Mouse (Mus musculus): ENCODE measurements around the gene Hsd11b1. TPM values are rescaled to one million over a fixed set of nuclear protein-coding genes. Genes with fewer than 3 reads are reported as not detected.
A peak's percentile ranks its signal among the peaks of the same experiment; 100 is the strongest.

Gene Hsd11b1
- polyA plus RNA-seq (2014; fragmentation: Nextera tagmentation; extraction: Ambion mirVana) = 1.6 TPM in 2 replicates

GRCm38 (mm10) chr1:193263955-193264598, at the start of gene Hsd11b1:
TSS of gene Hsd11b1 (minus strand) at chr1:193264075.
- H3K27ac ChIP-seq (replicated peaks in 1 of 2; ENCODE audit: control insufficient read depth in 1 of 2, insufficient read depth in 1 of 2, low read depth in 2 of 2, low read length in 2 of 2) = 0 out of 4 replicates have a peak within 1 kb of the TSS, but pooled peaks of 1 of the 2 experiments have one; percentile 28
- WGBS = 58% methylated on average over 5 of the region's 5 CpGs
- H3K4me2 ChIP-seq (ENCODE audit: low read length) = no peak within 1 kb of the TSS
- H3K9me3 ChIP-seq (ENCODE audit: control insufficient read depth, low read length) = no peaks in the 10 kb centered on the region
- H3K4me3 ChIP-seq (ENCODE audit: control insufficient read depth in 1 of 2, insufficient read depth in 1 of 2, low read depth in 1 of 2, low read length in 2 of 2) = no peak within 1 kb of the TSS
- no peak within 1 kb of the TSS for H3K9ac ChIP-seq (ENCODE audit: low read length)
- peaks cover 10 to 21% of the 10 kb centered on the region in 2 experiments for H3K4me1 ChIP-seq (ENCODE audit: control insufficient read depth in 2 of 2, insufficient read depth in 2 of 2, low read length in 2 of 2)
- no peak for ATAC-seq (ENCODE audit: insufficient number of reproducible peaks, insufficient read depth, low FRiP score, low read depth)
- H3K27me3 ChIP-seq (ENCODE audit: control insufficient read depth, insufficient read depth, low read length) = no peaks in the 10 kb centered on the region
- no peaks in the 10 kb centered on the region for H3K36me3 ChIP-seq (ENCODE audit: control insufficient read depth, insufficient read depth, low read length)

GRCm38 (mm10) chr1:193311596-193311995, 47.7 kb upstream of the Hsd11b1 start:
- no peaks in the 10 kb centered on the region for H3K36me3 ChIP-seq (ENCODE audit: control insufficient read depth, insufficient read depth, low read length)
- 22% methylated on average over 1 of the region's 1 CpGs for WGBS
- no peak overlapping the region for H3K9ac ChIP-seq (ENCODE audit: low read length)
- H3K9me3 ChIP-seq (ENCODE audit: control insufficient read depth, low read length) = no peaks in the 10 kb centered on the region
- H3K27me3 ChIP-seq (ENCODE audit: control insufficient read depth, insufficient read depth, low read length) = no peaks in the 10 kb centered on the region
- peaks cover 26 to 28% of the 10 kb centered on the region in 2 experiments for H3K4me1 ChIP-seq (ENCODE audit: control insufficient read depth in 2 of 2, insufficient read depth in 2 of 2, low read length in 2 of 2)
- H3K4me3 ChIP-seq (ENCODE audit: control insufficient read depth in 1 of 2, insufficient read depth in 1 of 2, low read depth in 1 of 2, low read length in 2 of 2) = no peak overlapping the region
- no peak for ATAC-seq (ENCODE audit: insufficient number of reproducible peaks, insufficient read depth, low FRiP score, low read depth)
- H3K4me2 ChIP-seq (ENCODE audit: low read length) = no peak overlapping the region
- no peak overlapping the region for H3K27ac ChIP-seq (replicated peaks in 1 of 2; ENCODE audit: control insufficient read depth in 1 of 2, insufficient read depth in 1 of 2, low read depth in 2 of 2, low read length in 2 of 2)

- 80% methylated on average over 3 of the region's 3 CpGs for WGBS
- H3K4me2 ChIP-seq (ENCODE audit: low read length) = no peak overlapping the region
- peaks cover 16 to 19% of the 10 kb centered on the region in 2 experiments for H3K4me1 ChIP-seq (ENCODE audit: control insufficient read depth in 2 of 2, insufficient read depth in 2 of 2, low read length in 2 of 2)
- H3K36me3 ChIP-seq (ENCODE audit: control insufficient read depth, insufficient read depth, low read length) = no peaks in the 10 kb centered on the region
- H3K9ac ChIP-seq (ENCODE audit: low read length) = no peak overlapping the region
- no peak for ATAC-seq (ENCODE audit: insufficient number of reproducible peaks, insufficient read depth, low FRiP score, low read depth)
- no peaks in the 10 kb centered on the region for H3K9me3 ChIP-seq (ENCODE audit: control insufficient read depth, low read length)
- H3K27me3 ChIP-seq (ENCODE audit: control insufficient read depth, insufficient read depth, low read length) = no peaks in the 10 kb centered on the region
- no peak overlapping the region for H3K4me3 ChIP-seq (ENCODE audit: control insufficient read depth in 1 of 2, insufficient read depth in 1 of 2, low read depth in 1 of 2, low read length in 2 of 2)
- H3K27ac ChIP-seq (replicated peaks in 1 of 2; ENCODE audit: control insufficient read depth in 1 of 2, insufficient read depth in 1 of 2, low read depth in 2 of 2, low read length in 2 of 2) = no peak overlapping the region
Measured at GRCm38 (mm10) chr1:193310519-193311085, 46.7 kb upstream of the Hsd11b1 start.

- no peaks in the 10 kb centered on the region for H3K9me3 ChIP-seq (ENCODE audit: control insufficient read depth, low read length)
- no peaks in the 10 kb centered on the region for H3K27me3 ChIP-seq (ENCODE audit: control insufficient read depth, insufficient read depth, low read length)
- ATAC-seq (ENCODE audit: insufficient number of reproducible peaks, insufficient read depth, low FRiP score, low read depth) = no peak
- H3K27ac ChIP-seq (replicated peaks in 1 of 2; ENCODE audit: control insufficient read depth in 1 of 2, insufficient read depth in 1 of 2, low read depth in 2 of 2, low read length in 2 of 2) = no peak overlapping the region
- H3K9ac ChIP-seq (ENCODE audit: low read length) = no peak overlapping the region
- peaks cover 10 to 13% of the 10 kb centered on the region in 2 experiments for H3K4me1 ChIP-seq (ENCODE audit: control insufficient read depth in 2 of 2, insufficient read depth in 2 of 2, low read length in 2 of 2)
- 25% methylated on average over 1 of the region's 1 CpGs for WGBS
- H3K36me3 ChIP-seq (ENCODE audit: control insufficient read depth, insufficient read depth, low read length) = no peaks in the 10 kb centered on the region
- H3K4me2 ChIP-seq (ENCODE audit: low read length) = no peak overlapping the region
- no peak overlapping the region for H3K4me3 ChIP-seq (ENCODE audit: control insufficient read depth in 1 of 2, insufficient read depth in 1 of 2, low read depth in 1 of 2, low read length in 2 of 2)
Measured at GRCm38 (mm10) chr1:193309785-193310518, 46.1 kb upstream of the Hsd11b1 start.

- H3K4me1 ChIP-seq (ENCODE audit: control insufficient read depth in 2 of 2, insufficient read depth in 2 of 2, low read length in 2 of 2) = peaks cover 8 to 9% of the 10 kb centered on the region in 2 experiments; a peak in 3 of 4 replicates
- 92% methylated on average over 2 of the region's 2 CpGs for WGBS
- no peaks in the 10 kb centered on the region for H3K36me3 ChIP-seq (ENCODE audit: control insufficient read depth, insufficient read depth, low read length)
- no peak overlapping the region for H3K4me2 ChIP-seq (ENCODE audit: low read length)
- H3K9me3 ChIP-seq (ENCODE audit: control insufficient read depth, low read length) = no peaks in the 10 kb centered on the region
- no peak for ATAC-seq (ENCODE audit: insufficient number of reproducible peaks, insufficient read depth, low FRiP score, low read depth)
- no peak overlapping the region for H3K9ac ChIP-seq (ENCODE audit: low read length)
- H3K4me3 ChIP-seq (ENCODE audit: control insufficient read depth in 1 of 2, insufficient read depth in 1 of 2, low read depth in 1 of 2, low read length in 2 of 2) = no peak overlapping the region
- no peak overlapping the region for H3K27ac ChIP-seq (replicated peaks in 1 of 2; ENCODE audit: control insufficient read depth in 1 of 2, insufficient read depth in 1 of 2, low read depth in 2 of 2, low read length in 2 of 2)
- H3K27me3 ChIP-seq (ENCODE audit: control insufficient read depth, insufficient read depth, low read length) = no peaks in the 10 kb centered on the region
Measured at GRCm38 (mm10) chr1:193306832-193307231, 43.0 kb upstream of the Hsd11b1 start.

- ATAC-seq (ENCODE audit: insufficient number of reproducible peaks, insufficient read depth, low FRiP score, low read depth) = no peak
- WGBS = 57% methylated on average over 7 of the region's 7 CpGs
Measured at GRCm38 (mm10) chr1:193305386-193305785, 41.5 kb upstream of the Hsd11b1 start.

GRCm38 (mm10) chr1:193303096-193303495, 39.2 kb upstream of the Hsd11b1 start:
- no peak overlapping the region for H3K27ac ChIP-seq (replicated peaks in 1 of 2; ENCODE audit: control insufficient read depth in 1 of 2, insufficient read depth in 1 of 2, low read depth in 2 of 2, low read length in 2 of 2)
- no peaks in the 10 kb centered on the region for H3K9me3 ChIP-seq (ENCODE audit: control insufficient read depth, low read length)
- no peak for ATAC-seq (ENCODE audit: insufficient number of reproducible peaks, insufficient read depth, low FRiP score, low read depth)
- no peak overlapping the region for H3K4me3 ChIP-seq (ENCODE audit: control insufficient read depth in 1 of 2, insufficient read depth in 1 of 2, low read depth in 1 of 2, low read length in 2 of 2)
- peaks cover 4% of the 10 kb centered on the region in 2 experiments; a peak in 2 of 4 replicates for H3K4me1 ChIP-seq (ENCODE audit: control insufficient read depth in 2 of 2, insufficient read depth in 2 of 2, low read length in 2 of 2)
- no peak overlapping the region for H3K9ac ChIP-seq (ENCODE audit: low read length)
- 60% methylated on average over 2 of the region's 2 CpGs for WGBS
- H3K36me3 ChIP-seq (ENCODE audit: control insufficient read depth, insufficient read depth, low read length) = no peaks in the 10 kb centered on the region
- no peaks in the 10 kb centered on the region for H3K27me3 ChIP-seq (ENCODE audit: control insufficient read depth, insufficient read depth, low read length)
- H3K4me2 ChIP-seq (ENCODE audit: low read length) = no peak overlapping the region

More at GRCm38 (mm10) chr1:193305386-193305785, 41.5 kb upstream of the Hsd11b1 start:
- no peaks in the 10 kb centered on the region for H3K27me3 ChIP-seq (ENCODE audit: control insufficient read depth, insufficient read depth, low read length)
- no peak overlapping the region for H3K4me3 ChIP-seq (ENCODE audit: control insufficient read depth in 1 of 2, insufficient read depth in 1 of 2, low read depth in 1 of 2, low read length in 2 of 2)
- no peaks in the 10 kb centered on the region for H3K9me3 ChIP-seq (ENCODE audit: control insufficient read depth, low read length)
- no peak overlapping the region for H3K9ac ChIP-seq (ENCODE audit: low read length)
- H3K4me2 ChIP-seq (ENCODE audit: low read length) = no peak overlapping the region
- H3K27ac ChIP-seq (replicated peaks in 1 of 2; ENCODE audit: control insufficient read depth in 1 of 2, insufficient read depth in 1 of 2, low read depth in 2 of 2, low read length in 2 of 2) = no peak overlapping the region
- H3K36me3 ChIP-seq (ENCODE audit: control insufficient read depth, insufficient read depth, low read length) = no peaks in the 10 kb centered on the region
- H3K4me1 ChIP-seq (ENCODE audit: control insufficient read depth in 2 of 2, insufficient read depth in 2 of 2, low read length in 2 of 2) = peaks cover 4% of the 10 kb centered on the region in 2 experiments; a peak in 2 of 4 replicates
